Mouse (Mus musculus): ENCODE results near the gene Hmx2. TPM values are rescaled to one million over a fixed set of nuclear protein-coding genes. Genes with fewer than 3 reads are reported as not detected.
A peak's percentile ranks its signal among the peaks of the same experiment; 100 is the strongest.

Gene Hmx2
- total RNA-seq (2014; rRNA removed), result 0.36 and 0.99 TPM in 2 replicates
- 0.56 and 0.91 TPM in 2 replicates for polyA plus RNA-seq (2015; fragmentation: Nextera tagmentation; extraction: Ambion mirVana)

GRCm38 (mm10) chr7:131548473-131548872 is at the start of gene Hmx2:
TSS of gene Hmx2 (plus strand) at chr7:131548773.
- Histone ChIP-seq H3K4me1 (ENCODE audit: insufficient read depth, low read length) (no peaks in the 10 kb centered on the region), H3K36me3 (ENCODE audit: insufficient read depth, low read length) (no peaks in the 10 kb centered on the region), H3K27ac (no peak within 1 kb of the TSS), H3K4me3 (ENCODE audit: low read length) (no peak within 1 kb of the TSS), H3K9ac (replicated peaks; ENCODE audit: low read length) (no peak within 1 kb of the TSS), H3K9me3 (ENCODE audit: low read length) (no peaks in the 10 kb centered on the region), H3K4me2 (ENCODE audit: low read depth, low read length) (no peak within 1 kb of the TSS), H3K27me3 (ENCODE audit: insufficient read depth, low read length) (peaks cover 96% of the 10 kb centered on the region)
- DNase-seq (ENCODE audit: low spot score), result no peak
- no peak for TF ChIP-seq CTCF (IDR thresholded peaks at IDR 0.05; ENCODE audit: low read depth)
- 6% methylated on average over 3 of the region's 3 CpGs for WGBS
- no peak for ATAC-seq

GRCm38 (mm10) chr7:131503739-131504138 is 44.8 kb upstream of the Hmx2 start:
- H3K4me1 ChIP-seq (ENCODE audit: insufficient read depth, low read length), result no peaks in the 10 kb centered on the region
- no peak for TF ChIP-seq CTCF (IDR thresholded peaks at IDR 0.05; ENCODE audit: low read depth)
- H3K4me3 ChIP-seq (ENCODE audit: low read length), result no peak overlapping the region
- no peak overlapping the region for H3K27ac ChIP-seq
- 71% methylated on average over 2 of the region's 2 CpGs for WGBS
- no peaks in the 10 kb centered on the region for H3K36me3 ChIP-seq (ENCODE audit: insufficient read depth, low read length)
- DNase-seq (ENCODE audit: low spot score) (no peak), ATAC-seq (no peak)
- H3K27me3 ChIP-seq (ENCODE audit: insufficient read depth, low read length), result no peaks in the 10 kb centered on the region
- H3K4me2 ChIP-seq (ENCODE audit: low read depth, low read length), result no peak overlapping the region
- no peaks in the 10 kb centered on the region for H3K9me3 ChIP-seq (ENCODE audit: low read length)
- no peak overlapping the region for H3K9ac ChIP-seq (replicated peaks; ENCODE audit: low read length)

- DNase-seq (ENCODE audit: low spot score) (peak; percentile 93), ATAC-seq (0 out of 2 replicates have a peak, but pooled peaks have one; percentile 49)
- Histone ChIP-seq H3K9me3 (ENCODE audit: low read length) (no peaks in the 10 kb centered on the region), H3K27ac (no peak overlapping the region), H3K9ac (replicated peaks; ENCODE audit: low read length) (no peak overlapping the region), H3K27me3 (ENCODE audit: insufficient read depth, low read length) (peaks cover 60% of the 10 kb centered on the region), H3K4me1 (ENCODE audit: insufficient read depth, low read length) (no peaks in the 10 kb centered on the region), H3K36me3 (ENCODE audit: insufficient read depth, low read length) (no peaks in the 10 kb centered on the region), H3K4me2 (ENCODE audit: low read depth, low read length) (no peak overlapping the region), H3K4me3 (ENCODE audit: low read length) (no peak overlapping the region)
- TF ChIP-seq CTCF (IDR thresholded peaks at IDR 0.05; ENCODE audit: low read depth), result peak; percentile 88
- WGBS, result 1% methylated on average over 7 of the region's 7 CpGs
Observed at GRCm38 (mm10) chr7:131539979-131540378, 8.6 kb upstream of the Hmx2 start.

GRCm38 (mm10) chr7:131541184-131542114 is 7.1 kb upstream of the Hmx2 start:
- Histone ChIP-seq H3K9ac (replicated peaks; ENCODE audit: low read length) (no peak overlapping the region), H3K36me3 (ENCODE audit: insufficient read depth, low read length) (no peaks in the 10 kb centered on the region), H3K27me3 (ENCODE audit: insufficient read depth, low read length) (peaks cover 75% of the 10 kb centered on the region), H3K27ac (no peak overlapping the region), H3K4me1 (ENCODE audit: insufficient read depth, low read length) (no peaks in the 10 kb centered on the region), H3K4me3 (ENCODE audit: low read length) (peak overlapping the region; percentile 26), H3K4me2 (ENCODE audit: low read depth, low read length) (peak overlapping the region; percentile 50), H3K9me3 (ENCODE audit: low read length) (no peaks in the 10 kb centered on the region)
- no peak for TF ChIP-seq CTCF (IDR thresholded peaks at IDR 0.05; ENCODE audit: low read depth)
- ATAC-seq (no peak), DNase-seq (ENCODE audit: low spot score) (no peak)
- WGBS, result 2% methylated on average over 41 of the region's 41 CpGs

GRCm38 (mm10) chr7:131542115-131542871 is 6.3 kb upstream of the Hmx2 start, which contains the start of gene Hmx3:
TSS of gene Hmx3 (plus strand) at chr7:131542867.
- DNase-seq (ENCODE audit: low spot score), result peak; percentile 23
- ATAC-seq, result peak; percentile 31; the same call in 1 of the 2 replicates
- under 1% methylated on average over 64 of the region's 65 CpGs for WGBS

GRCm38 (mm10) chr7:131542872-131543622 is 5.5 kb upstream of the Hmx2 start:
- Histone ChIP-seq H3K36me3 (ENCODE audit: insufficient read depth, low read length) (no peaks in the 10 kb centered on the region), H3K27me3 (ENCODE audit: insufficient read depth, low read length) (peaks cover 81% of the 10 kb centered on the region), H3K4me3 (ENCODE audit: low read length) (peak overlapping the region; percentile 26), H3K27ac (no peak overlapping the region), H3K4me2 (ENCODE audit: low read depth, low read length) (peak overlapping the region; percentile 50), H3K9me3 (ENCODE audit: low read length) (no peaks in the 10 kb centered on the region), H3K4me1 (ENCODE audit: insufficient read depth, low read length) (no peaks in the 10 kb centered on the region), H3K9ac (replicated peaks; ENCODE audit: low read length) (no peak overlapping the region)
- no peak for TF ChIP-seq CTCF (IDR thresholded peaks at IDR 0.05; ENCODE audit: low read depth)
- WGBS, result 3% methylated on average over 60 of the region's 71 CpGs
- DNase-seq (ENCODE audit: low spot score), result no peak
- ATAC-seq, result no peak

More at GRCm38 (mm10) chr7:131542115-131542871, 6.3 kb upstream of the Hmx2 start, which contains the start of gene Hmx3:
- no peaks in the 10 kb centered on the region for H3K9me3 ChIP-seq (ENCODE audit: low read length)
- H3K36me3 ChIP-seq (ENCODE audit: insufficient read depth, low read length), result no peaks in the 10 kb centered on the region
- H3K4me1 ChIP-seq (ENCODE audit: insufficient read depth, low read length), result no peaks in the 10 kb centered on the region
- peak within 1 kb of the TSS; percentile 50 for H3K4me2 ChIP-seq (ENCODE audit: low read depth, low read length)
- H3K4me3 ChIP-seq (ENCODE audit: low read length), result peak within 1 kb of the TSS; percentile 26
- no peak for TF ChIP-seq CTCF (IDR thresholded peaks at IDR 0.05; ENCODE audit: low read depth)
- no peak within 1 kb of the TSS for H3K27ac ChIP-seq
- H3K27me3 ChIP-seq (ENCODE audit: insufficient read depth, low read length), result peaks cover 80% of the 10 kb centered on the region
- no peak within 1 kb of the TSS for H3K9ac ChIP-seq (replicated peaks; ENCODE audit: low read length)
